Mouse (Mus musculus) lung, postnatal 0 days (tissue): ENCODE measurements around the gene Olfr1408. TPM values are rescaled to one million over a fixed set of nuclear protein-coding genes. Genes with fewer than 3 reads are reported as not detected.

ENCODE experiments used
- ATAC-seq: fragments of 200-750 bp; cut with Nextera tagmentation; 2 replicates; pipeline ENCODE4 v1.8.0; 2017; ENCODE audit warnings: moderate library complexity
- DNase-seq: peaks from one replicate; pipeline ENCODE4 v3.0.0-alpha.2; 2016; ENCODE audit warnings: low spot score
- H3K27ac ChIP-seq: fragments of 300-500 bp; sonication (generic); 2 replicates; pipeline ENCODE4 v1.5.1; 2014; ENCODE audit warnings: antibody characterized with exemption, mild to moderate bottlenecking, low read length, mixed read lengths
- H3K27me3 ChIP-seq: fragments of 300-500 bp; sonication (generic); replicated peaks from 2 replicates; pipeline ENCODE4 v1.6.1; 2014; ENCODE audit warnings: low read length, mixed read lengths; ENCODE audit not compliant: insufficient read depth
- H3K36me3 ChIP-seq: fragments of 300-500 bp; sonication (generic); 2 replicates; pipeline ENCODE4 v1.6.1; 2014; ENCODE audit warnings: low read length, mixed read lengths; ENCODE audit not compliant: insufficient read depth
- H3K4me1 ChIP-seq: fragments of 300-500 bp; sonication (generic); 2 replicates; pipeline ENCODE4 v1.6.1; 2014; ENCODE audit warnings: antibody characterized with exemption, low read depth, low read length, mixed read lengths; ENCODE audit not compliant: insufficient read depth
- H3K4me2 ChIP-seq: fragments of 300-500 bp; sonication (generic); replicated peaks from 2 replicates; pipeline ENCODE4 v1.6.1; 2014; ENCODE audit warnings: low read depth, mild to moderate bottlenecking, low read length, moderate library complexity, mixed read lengths
- H3K4me3 ChIP-seq: fragments of 300-500 bp; sonication (generic); 2 replicates; pipeline ENCODE4 v1.5.1; 2014; ENCODE audit warnings: low read depth, low read length
- H3K9ac ChIP-seq: fragments of 300-500 bp; sonication (generic); replicated peaks from 2 replicates; pipeline ENCODE4 v1.6.1; 2014; ENCODE audit warnings: low read depth, mild to moderate bottlenecking
- H3K9me3 ChIP-seq: fragments of 300-500 bp; sonication (generic); 2 replicates; pipeline ENCODE4 v1.6.1; 2016; ENCODE audit warnings: low read length, mixed read lengths
- CTCF ChIP-seq: IDR thresholded peaks from 2 replicates; pipeline ENCODE4 v1.5.1; 2016; ENCODE audit warnings: antibody characterized with exemption, mild to moderate bottlenecking
- EP300 ChIP-seq: IDR thresholded peaks from 2 replicates; pipeline ENCODE4 v1.6.1; 2016; ENCODE audit warnings: antibody characterized with exemption, mild to moderate bottlenecking, control low read depth
- WGBS: fragments of 180-500 bp; shearing (Covaris S2); extraction: QIAGEN DNeasy Blood & Tissue Kit; methylation state at CpG from one replicate; pipeline ENCODE4 v1.1.7; 2014; 5-methylcytosine and 5-hydroxymethylcytosine counted together
- polyA plus RNA-seq: library from polyadenylated mRNA; unstranded; fragments of >200 nt; fragmentation: Nextera tagmentation; extraction: Ambion mirVana; gene quantifications from 2 replicates; pipeline ENCODE4 v1.2.1, GENCODE M21; 2015

Olfr1408 gene
- not detected in 2 replicates for polyA plus RNA-seq

GRCm38 (mm10) chr1:173137274-173137673 is at the start of gene Olfr1408:
Gene Olfr1408 (minus strand): TSS chr1:173137374.
- Histone ChIP-seq H3K4me1 (no peaks in the 10 kb centered on the region), H3K36me3 (no peaks in the 10 kb centered on the region), H3K4me2 (no peak within 1 kb of the TSS), H3K9me3 (no peaks in the 10 kb centered on the region), H3K4me3 (no peak within 1 kb of the TSS), H3K9ac (no peak within 1 kb of the TSS), H3K27me3 (no peaks in the 10 kb centered on the region), H3K27ac (no peak within 1 kb of the TSS)
- 60% methylated on average over 2 of the region's 2 CpGs for WGBS
- DNase-seq (no peak), ATAC-seq (no peak)
- TF ChIP-seq EP300, result no peak
- TF ChIP-seq CTCF, result no peak

GRCm38 (mm10) chr1:173174154-173174842 is 37.1 kb upstream of the Olfr1408 start:
- Histone ChIP-seq H3K4me3 (no peak overlapping the region), H3K4me1 (no peaks in the 10 kb centered on the region), H3K27me3 (no peaks in the 10 kb centered on the region), H3K27ac (no peak overlapping the region), H3K9me3 (no peaks in the 10 kb centered on the region), H3K4me2 (no peak overlapping the region), H3K9ac (no peak overlapping the region), H3K36me3 (no peaks in the 10 kb centered on the region)
- no peak for ATAC-seq
- DNase-seq, result no peak
- no peak for TF ChIP-seq EP300
- TF ChIP-seq CTCF, result no peak

Other genes with a start within 250 kb of the Olfr1408 start
- 0.19 and 0.36 TPM in 2 replicates for gene Apcs, start 242.3 kb downstream of the Olfr1408 start, polyA plus RNA-seq
- gene Olfr16, start 187.0 kb downstream of the Olfr1408 start, polyA plus RNA-seq, result not detected in 2 replicates
- gene Olfr1406, start 53.3 kb upstream of the Olfr1408 start, polyA plus RNA-seq, result not detected in 2 replicates
- gene Olfr218, start 60.4 kb upstream of the Olfr1408 start, polyA plus RNA-seq, result not detected in 2 replicates
- gene Olfr1404, start 75.0 kb upstream of the Olfr1408 start, polyA plus RNA-seq, result not detected in 2 replicates
- gene Fcer1a, start 89.8 kb upstream of the Olfr1408 start, polyA plus RNA-seq, result 0.31 and 0.32 TPM in 2 replicates
- not detected in 2 replicates for gene Olfr418, start 128.6 kb upstream of the Olfr1408 start, polyA plus RNA-seq
- not detected in 2 replicates for gene Mptx2, start 140.4 kb upstream of the Olfr1408 start, polyA plus RNA-seq
- gene Ackr1, start 196.4 kb upstream of the Olfr1408 start, polyA plus RNA-seq, result 0.36 and 0.70 TPM in 2 replicates
- gene Aim2, start 213.5 kb upstream of the Olfr1408 start, polyA plus RNA-seq, result 2.1 and 3.4 TPM in 2 replicates
- 0.26 and 0.39 TPM in 2 replicates for gene Cadm3, start 230.3 kb upstream of the Olfr1408 start, polyA plus RNA-seq